Mouse (Mus musculus) kidney, adult 8-10 months (tissue): ENCODE measurements around the gene Sppl2c.
"Not testable (repeated sequence)": the region's sequence is repeated elsewhere in the genome, so short reads cannot be mapped to it uniquely, and the experiment has no call there.

Experiments used
- DNase-seq, 2 experiments: peaks; one replicate each; pipeline ENCODE4 v3.0.0; 2022

The Sppl2c gene

GRCm38 (mm10) chr11:104197861-104198260 is 11.7 kb downstream of the Sppl2c start:
- peak in 1 of 2 experiments; percentile 19 for DNase-seq

GRCm38 (mm10) chr11:104203271-104203670 is 17.1 kb downstream of the Sppl2c start:
- DNase-seq, result no peak

GRCm38 (mm10) chr11:104206573-104206972 is 20.4 kb downstream of the Sppl2c start:
- DNase-seq, result no peak

GRCm38 (mm10) chr11:104209041-104209440 is 22.9 kb downstream of the Sppl2c start:
- DNase-seq, result no peak

GRCm38 (mm10) chr11:104211251-104211650 is 25.1 kb downstream of the Sppl2c start:
- DNase-seq, result no peak

GRCm38 (mm10) chr11:104214128-104214527 is 28.0 kb downstream of the Sppl2c start:
- DNase-seq, result not testable (repeated sequence)

GRCm38 (mm10) chr11:104218075-104218474 is 31.9 kb downstream of the Sppl2c start:
- DNase-seq, result no peak

- DNase-seq, result no peak
Observed at GRCm38 (mm10) chr11:104220291-104220690, 34.2 kb downstream of the Sppl2c start.

- no peak for DNase-seq
Observed at GRCm38 (mm10) chr11:104221751-104222150, 35.6 kb downstream of the Sppl2c start.

GRCm38 (mm10) chr11:104223301-104223700 is 37.2 kb downstream of the Sppl2c start:
- no peak for DNase-seq

GRCm38 (mm10) chr11:104229391-104229790 is 43.3 kb downstream of the Sppl2c start:
- no peak for DNase-seq

- DNase-seq, result peak; percentile 61 to 66
Observed at GRCm38 (mm10) chr11:104230066-104230778, 44.1 kb downstream of the Sppl2c start.

- peak; percentile 84 to 89 for DNase-seq
Observed at GRCm38 (mm10) chr11:104231041-104231911, 45.1 kb downstream of the Sppl2c start, which contains the start of gene Mapt. Gene Mapt, plus strand, starts transcription at chr11:104231390.

GRCm38 (mm10) chr11:104232141-104233061 is 46.3 kb downstream of the Sppl2c start:
- DNase-seq, result peak in 1 of 2 experiments; percentile 59

GRCm38 (mm10) chr11:104233101-104233500 is 47.0 kb downstream of the Sppl2c start:
- DNase-seq, result no peak

GRCm38 (mm10) chr11:104233574-104234206 is 47.6 kb downstream of the Sppl2c start:
- peak in 1 of 2 experiments; percentile 23 for DNase-seq

GRCm38 (mm10) chr11:104234680-104235079 is 48.6 kb downstream of the Sppl2c start:
- no peak for DNase-seq

- no peak for DNase-seq
Observed at GRCm38 (mm10) chr11:104235881-104236280, 49.8 kb downstream of the Sppl2c start.

- peak; percentile 78 to 84 for DNase-seq
Observed at GRCm38 (mm10) chr11:104237226-104237625, 51.1 kb downstream of the Sppl2c start.

- DNase-seq, result peak in 1 of 2 experiments; percentile 5
Observed at GRCm38 (mm10) chr11:104237958-104238747, 52.0 kb downstream of the Sppl2c start.
